Mouse (Mus musculus) lung, postnatal 36 days (tissue): ENCODE results near the gene Fcrl6.
A peak's percentile ranks its signal among the peaks of the same experiment; 100 is the strongest.

ENCODE experiments used
- DNase-seq: peaks from one replicate; pipeline ENCODE4 v3.0.0; 2022; ENCODE audit warnings: mixed read lengths

The Fcrl6 gene

DNA sequence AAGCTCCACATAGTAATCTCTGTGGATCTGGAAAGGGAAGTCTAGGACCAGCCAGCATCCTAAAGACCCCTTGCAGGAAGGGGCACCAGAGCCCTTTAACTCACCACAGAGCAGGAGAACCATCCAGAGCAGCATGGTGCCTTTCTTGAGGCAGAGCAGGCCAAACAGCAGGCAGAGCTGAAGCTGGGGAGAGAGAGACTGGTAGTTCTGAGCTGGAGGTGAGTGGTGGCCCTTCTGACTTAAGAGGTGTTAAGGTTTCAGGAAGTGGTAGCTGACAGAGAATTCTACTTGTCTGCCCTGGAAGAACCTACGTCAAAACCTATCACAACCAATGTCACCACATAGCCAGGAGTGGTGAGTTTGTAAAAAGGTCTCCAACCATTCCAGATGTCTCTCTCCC is at the start of gene Fcrl6:
TSS of gene Fcrl6 (minus strand) at position 226 of the 400 bp plus-strand sequence.
- no peak for DNase-seq

DNA sequence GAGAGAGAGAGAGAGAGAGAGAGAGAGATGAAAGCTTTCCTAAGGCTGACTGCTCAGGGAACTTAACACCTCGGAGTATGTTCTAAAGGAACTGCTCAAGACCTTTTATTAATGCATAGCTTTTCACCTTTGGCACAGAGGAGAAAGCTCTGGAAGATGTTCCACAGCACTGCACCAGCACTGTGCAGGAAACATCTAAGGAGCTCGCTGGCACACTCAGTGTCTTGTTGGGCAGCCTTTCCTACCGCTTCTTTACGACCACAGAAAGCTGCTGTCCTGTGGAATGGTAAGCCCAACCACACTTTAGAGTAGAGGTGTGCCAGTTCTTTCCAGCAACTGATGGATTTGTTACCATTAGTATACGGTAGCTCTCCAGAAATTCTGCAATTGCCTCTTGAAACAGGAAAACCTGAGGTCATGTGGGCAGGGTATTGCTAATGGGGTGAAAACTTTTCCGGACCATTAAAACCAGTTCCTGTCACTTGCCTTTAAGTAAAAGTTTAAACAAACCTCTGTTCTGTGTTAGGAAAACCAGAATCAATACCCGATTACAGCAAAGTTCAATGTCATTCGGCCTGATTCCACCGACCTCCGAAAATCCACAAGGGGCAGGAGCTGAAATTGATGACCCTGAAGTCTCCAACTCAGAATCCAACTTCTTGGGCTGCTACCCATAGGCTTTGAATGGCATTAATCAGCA is 49.1 kb upstream of the Fcrl6 start:
- DNase-seq, result no peak

DNA sequence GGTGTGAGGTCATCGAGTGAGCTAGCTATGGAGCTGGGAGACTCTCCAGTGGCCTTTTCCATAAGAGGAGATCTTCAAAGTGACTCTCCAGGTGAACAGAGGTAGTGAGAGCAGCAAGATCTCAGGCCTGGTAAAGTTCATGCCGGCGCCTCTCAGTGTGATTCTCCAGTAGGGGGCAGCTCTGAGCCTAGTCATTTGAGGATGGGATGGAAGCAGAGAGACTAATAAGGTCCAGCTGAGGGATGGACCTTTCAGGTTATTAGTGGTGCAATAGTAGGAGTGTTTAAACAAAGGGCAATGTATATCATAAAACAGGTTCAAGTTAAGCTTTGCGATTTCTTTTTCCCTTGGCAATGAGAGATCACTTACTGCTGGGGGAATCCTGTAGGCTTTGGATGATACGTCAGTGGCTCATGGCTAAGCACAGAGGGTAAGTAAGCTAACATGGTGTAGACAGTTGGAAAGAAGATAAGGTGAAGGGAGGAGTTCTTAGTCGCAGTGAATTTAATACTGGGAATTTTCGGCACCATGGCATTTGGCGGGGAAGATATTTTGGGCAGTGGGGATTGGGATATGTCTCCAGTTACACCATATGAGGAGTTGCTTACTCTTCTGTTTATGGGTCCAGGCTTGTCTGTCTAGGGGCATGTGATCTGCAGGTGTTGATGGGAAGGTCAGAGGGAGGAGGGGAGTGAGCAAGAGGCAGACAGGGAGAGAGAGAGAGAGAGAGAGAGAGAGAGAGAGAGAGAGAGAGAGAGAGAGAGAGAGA is 48.4 kb upstream of the Fcrl6 start:
- DNase-seq, result peak; percentile 66

DNA sequence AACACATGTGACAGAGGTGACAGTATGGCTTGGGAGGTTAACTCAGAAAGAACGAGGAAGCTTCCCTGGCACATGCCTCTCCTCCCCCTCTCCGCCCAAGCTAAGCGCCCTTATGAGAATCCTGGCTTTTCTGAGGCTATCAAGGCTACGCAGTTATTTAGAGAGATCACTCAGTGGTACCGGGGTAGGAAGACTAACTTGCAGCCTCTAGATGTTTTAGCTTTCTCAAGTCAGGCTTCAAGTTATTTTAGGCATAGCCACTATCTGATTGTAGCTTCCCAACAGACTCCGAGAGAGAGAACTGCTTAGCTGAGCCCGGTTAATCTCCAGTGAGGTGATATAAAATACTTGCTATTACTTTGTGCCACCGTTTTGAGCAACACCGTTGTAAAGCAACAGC is 47.0 kb upstream of the Fcrl6 start:
- DNase-seq, result no peak

DNA sequence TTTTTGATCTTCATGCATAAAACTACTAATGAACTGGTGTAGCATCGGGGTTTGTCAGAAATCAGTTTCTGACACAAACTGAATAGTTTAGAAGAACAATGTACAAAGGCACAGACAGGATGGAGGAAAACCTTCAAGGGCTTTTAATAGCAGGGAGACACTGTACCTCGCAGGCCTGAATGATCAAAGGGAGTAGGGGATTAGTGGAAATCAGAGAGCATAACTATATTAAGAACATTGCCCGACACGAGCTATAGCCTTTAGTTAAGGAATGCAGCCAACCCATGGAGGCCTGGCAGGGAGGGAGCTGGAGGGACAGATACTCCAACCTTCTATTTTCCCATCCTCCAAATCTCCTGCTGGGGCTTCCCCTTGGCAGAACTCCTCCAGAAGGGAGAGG is 44.9 kb upstream of the Fcrl6 start:
- no peak for DNase-seq

DNA sequence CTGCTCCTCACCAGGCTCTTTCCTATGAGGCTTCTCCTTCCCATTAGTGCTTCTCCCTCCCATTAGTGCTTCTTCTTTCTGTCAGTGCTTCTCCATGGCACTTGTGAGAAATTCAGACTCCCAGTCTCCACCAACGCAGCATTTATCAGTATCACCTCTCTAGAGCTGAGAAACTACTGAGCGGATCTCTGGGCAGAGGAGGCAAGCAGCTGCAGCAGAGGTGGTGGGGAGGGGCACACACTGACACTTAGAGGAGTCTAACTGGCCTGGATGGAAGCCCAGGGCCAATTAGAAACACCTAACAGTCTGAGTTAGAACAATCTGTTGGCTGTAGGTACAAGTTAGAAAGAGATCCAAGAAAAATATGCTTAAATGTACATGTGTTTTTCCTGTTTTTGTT is 36.4 kb upstream of the Fcrl6 start:
- DNase-seq, result peak; percentile 56

DNA sequence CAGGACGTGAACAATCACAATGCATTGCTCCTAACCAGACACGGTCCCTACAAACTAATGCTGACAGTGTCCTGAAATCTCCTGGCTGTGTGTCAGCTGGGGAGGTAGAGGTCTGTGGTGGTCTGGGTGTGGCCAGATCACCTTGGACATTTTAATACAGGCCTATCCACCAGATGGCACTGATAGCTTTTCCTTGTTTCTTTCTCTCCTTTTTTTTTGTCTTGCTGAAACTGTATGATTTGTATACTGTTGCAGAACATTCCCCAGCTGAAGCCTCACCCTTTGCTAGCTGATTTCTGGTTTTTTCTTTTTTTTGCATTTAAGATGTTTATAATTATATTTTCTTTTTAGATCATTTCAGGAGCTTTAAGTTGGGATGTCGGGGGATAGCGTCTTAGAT is 35.5 kb upstream of the Fcrl6 start:
- DNase-seq, result no peak

DNA sequence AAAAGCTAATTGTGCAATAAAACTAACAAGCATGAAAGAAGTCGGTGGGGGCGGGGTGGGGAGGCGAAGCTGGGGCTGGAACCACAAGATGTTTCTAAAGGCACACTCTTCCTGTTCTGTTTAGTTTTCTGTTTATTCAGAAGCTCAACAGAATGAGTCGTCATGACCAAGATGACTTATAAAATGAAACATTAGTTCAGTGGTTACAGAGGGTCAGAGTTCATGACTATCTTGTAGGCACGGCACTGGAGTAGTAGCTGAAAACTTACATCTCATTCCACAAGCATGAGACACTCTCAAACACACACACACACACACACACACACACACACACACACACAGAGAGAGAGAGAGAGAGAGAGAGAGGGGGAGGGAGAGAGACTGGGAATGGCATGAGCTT is 33.9 kb upstream of the Fcrl6 start:
- no peak for DNase-seq

DNA sequence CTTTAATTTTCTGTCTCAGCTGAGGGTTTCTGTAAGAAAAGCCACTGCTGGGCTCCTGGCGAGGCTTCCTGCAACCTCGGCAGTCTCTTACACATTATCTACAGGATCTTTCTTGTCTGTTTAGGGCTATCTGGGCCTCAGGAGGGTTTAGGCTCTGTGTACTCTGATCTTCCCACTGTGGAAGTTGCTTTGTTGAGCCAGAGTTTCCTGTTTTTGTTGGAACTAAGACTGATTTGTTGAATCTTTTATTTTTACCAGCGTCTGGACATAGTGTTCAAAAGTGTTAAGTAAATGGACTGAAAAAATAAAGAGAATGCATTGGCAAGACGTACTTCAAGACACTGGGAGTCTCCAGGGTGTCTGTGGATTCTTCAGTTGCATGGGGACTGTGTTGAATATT is 32.9 kb upstream of the Fcrl6 start:
- peak; percentile 67 for DNase-seq

DNA sequence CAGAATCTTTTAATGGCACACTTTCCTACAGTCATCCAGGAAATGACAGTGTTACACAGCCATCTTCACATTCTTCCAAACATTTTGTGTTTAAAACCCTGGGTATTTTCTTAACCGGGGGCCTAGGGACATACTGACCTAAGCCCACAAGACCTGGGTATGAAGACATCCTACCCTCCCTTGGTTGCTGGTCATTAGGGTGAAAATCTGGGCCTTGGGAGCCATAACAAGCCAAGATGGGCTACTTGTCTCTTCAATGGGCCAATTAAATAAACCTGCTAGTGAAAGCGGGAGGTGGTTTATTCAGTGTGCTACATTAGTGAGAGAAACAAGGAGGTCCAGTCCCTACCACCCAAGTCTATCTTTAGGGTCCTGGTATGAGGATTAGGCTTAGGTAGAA is 31.8 kb upstream of the Fcrl6 start:
- DNase-seq, result no peak

DNA sequence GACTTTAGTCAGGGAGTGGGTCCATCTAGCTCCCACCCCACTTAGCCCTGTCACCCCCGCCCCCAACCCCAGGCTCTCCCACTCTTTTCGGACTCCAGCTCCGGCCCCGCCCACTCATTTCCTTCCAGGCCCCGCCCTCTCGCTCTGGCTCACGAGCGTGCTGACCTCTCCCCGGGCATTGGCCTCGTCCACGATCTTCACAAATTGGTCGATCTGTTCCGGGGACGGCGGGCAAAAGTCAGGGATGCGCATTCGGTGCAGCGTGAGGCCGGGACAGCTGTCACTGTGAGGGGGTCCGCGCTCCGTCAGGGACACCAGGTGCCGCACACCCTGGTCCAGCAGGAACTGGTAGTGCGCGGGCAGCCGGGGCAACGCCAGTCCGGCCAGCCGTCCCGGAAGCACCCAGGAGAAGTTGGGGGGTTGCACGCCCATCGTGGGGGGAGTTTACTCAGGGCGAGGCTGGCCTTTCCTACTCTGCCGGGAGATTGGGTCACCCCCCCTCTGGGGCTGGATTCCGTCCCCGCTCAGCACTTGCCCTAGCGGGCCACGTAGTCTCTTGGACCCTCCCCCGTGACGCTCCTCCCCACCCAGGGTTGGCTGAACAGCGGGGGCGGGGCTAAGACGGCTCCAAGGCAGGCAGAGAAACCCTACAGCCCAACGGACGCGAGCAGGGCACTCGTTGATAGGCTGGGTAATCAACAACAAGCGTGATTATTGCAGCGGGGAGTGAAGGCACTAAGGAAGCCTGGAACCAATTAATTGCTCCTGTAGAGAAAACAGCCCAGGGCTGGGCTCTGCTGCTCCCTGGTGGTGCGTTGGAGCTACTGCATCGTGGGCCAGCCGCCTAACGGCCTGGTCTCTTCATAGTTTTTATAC is 30.3 kb upstream of the Fcrl6 start, which contains the start of gene Dusp23:
TSS of gene Dusp23 (minus strand) at position 512 of the 876 bp plus-strand sequence.
- DNase-seq, result peak; percentile 99

DNA sequence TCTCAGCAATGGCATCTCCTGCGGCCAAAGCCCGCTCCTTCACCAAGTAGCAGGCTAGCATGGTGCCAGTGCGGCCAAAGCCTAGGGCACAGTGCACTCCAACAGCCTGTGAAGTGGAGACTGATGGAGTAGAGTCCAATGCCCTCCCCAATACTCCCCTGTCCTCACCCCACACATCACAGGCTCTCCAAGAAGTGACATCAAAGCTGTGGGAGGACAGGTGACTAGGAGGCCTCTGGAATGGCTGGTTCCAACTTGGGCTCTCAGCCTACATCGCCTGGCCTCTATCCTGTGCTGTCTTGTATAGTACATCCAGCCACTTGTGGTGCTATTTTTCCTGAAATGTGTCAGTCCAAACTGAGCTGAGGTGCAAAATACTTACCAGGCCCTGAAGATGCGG is 29.4 kb upstream of the Fcrl6 start:
- no peak for DNase-seq

DNA sequence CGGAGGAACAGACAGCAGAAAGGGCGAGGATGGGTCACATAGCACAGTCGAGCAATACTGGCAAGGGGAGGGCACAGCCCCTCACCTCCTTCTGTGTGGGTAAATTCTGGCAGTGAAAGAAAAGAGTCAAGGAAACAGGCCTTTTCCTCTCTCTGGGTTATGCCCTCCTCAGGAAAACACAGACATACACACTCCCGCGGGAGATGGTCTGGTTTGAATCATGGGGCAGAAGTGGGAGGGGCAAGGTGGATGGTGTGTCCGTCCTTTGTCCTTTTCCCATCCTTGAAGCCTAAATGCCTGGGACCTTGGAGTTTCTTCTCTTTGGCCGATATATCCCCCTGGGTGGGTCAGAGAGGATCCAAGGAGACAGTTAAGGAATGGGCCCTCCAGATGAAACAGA is 27.5 kb upstream of the Fcrl6 start:
- DNase-seq, result no peak

DNA sequence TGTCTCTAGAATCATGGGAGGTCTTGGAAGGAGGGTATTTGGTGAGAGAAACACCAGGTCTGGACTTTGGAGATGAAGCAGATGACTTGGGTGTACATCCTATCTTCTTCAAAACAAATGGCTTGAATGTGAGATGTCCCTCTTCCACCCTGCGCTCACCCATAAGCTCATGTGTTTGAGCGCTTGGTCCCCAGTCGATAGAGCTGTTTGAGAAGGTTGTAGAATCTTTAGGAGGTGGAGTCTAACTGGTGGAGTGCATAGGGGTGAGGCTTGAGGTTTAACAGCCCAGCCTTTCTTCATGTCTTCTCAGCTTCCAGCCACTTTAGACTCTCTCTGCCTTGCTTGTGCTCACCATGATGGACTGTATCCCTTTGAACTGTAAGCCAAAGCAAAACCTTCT is 24.0 kb upstream of the Fcrl6 start:
- DNase-seq, result no peak

DNA sequence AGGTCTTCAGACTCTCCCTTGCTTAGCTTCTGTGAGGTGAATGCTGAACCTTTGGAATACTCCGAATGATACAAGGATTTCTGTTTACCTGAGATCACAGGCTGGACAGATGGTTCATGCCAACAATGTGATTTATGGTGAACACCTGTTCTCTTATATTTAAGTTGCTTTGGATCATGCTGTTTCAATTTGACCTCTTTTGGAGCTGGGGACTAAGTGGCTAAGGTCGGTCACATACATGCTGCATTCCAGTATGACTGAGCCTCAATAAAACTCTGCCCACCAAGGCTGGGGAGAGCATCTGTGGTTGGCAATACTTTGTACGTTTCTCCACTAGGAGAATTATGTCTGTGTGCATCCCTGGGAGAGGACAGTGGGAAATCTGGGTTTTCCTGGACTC is 21.7 kb upstream of the Fcrl6 start:
- no peak for DNase-seq

DNA sequence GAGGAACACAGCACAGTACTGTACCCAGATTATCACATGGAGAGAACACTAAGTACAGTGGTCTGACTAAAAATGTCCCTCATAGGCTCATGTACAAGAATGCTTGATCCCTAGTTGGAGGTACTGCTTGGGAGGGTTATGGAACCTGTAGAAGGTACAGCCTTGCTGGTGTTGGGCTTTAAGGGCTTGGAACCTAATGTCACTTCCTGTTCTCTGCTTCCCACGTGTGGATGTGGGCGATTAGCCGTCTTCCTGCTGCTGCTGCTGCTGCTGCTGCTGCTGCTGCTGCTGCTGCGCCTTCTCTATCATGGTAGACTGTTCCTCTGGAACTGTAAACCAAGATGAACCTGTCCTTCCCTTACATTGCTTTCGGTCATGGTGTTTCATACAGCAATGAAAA is 21.2 kb upstream of the Fcrl6 start:
- no peak for DNase-seq

DNA sequence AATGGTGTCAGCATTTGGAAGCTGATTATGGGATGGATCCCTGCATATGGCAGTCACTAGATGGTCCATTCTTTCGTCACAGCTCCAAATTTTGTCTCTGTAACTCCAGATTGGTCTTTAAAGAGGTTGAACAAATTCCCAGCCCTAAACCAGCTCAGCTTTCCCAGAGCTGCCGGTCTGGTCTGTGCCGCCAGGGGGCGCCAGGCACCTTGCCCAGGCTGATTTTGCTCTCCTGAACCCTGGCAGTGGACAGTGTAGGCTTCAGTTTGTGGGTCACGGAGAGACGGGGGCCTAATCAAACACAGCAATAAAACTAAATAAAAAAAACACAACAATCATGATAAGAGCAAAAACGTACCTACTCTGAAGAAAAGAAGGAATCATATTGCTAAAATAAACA is 16.9 kb upstream of the Fcrl6 start:
- peak; percentile 84 for DNase-seq

DNA sequence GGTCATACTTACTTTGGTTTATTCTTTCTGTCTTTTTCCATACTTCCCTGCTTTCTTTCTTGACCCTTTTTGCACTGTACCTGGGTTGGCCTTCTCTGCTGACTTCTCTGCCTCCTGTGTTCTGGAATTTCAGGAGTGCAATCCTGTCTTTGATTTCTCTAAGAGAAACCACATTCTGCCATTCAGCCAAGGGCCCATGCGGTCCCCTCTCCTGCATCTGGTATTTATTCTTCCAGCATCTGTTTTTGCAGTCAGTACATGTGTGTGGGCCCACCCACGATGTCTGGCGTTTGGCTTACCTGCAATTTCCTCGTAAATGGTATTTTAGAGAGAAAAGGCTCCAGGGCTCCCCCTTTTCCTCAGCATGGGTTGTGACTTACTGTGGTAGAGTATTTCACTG is 15.8 kb upstream of the Fcrl6 start:
- no peak for DNase-seq

DNA sequence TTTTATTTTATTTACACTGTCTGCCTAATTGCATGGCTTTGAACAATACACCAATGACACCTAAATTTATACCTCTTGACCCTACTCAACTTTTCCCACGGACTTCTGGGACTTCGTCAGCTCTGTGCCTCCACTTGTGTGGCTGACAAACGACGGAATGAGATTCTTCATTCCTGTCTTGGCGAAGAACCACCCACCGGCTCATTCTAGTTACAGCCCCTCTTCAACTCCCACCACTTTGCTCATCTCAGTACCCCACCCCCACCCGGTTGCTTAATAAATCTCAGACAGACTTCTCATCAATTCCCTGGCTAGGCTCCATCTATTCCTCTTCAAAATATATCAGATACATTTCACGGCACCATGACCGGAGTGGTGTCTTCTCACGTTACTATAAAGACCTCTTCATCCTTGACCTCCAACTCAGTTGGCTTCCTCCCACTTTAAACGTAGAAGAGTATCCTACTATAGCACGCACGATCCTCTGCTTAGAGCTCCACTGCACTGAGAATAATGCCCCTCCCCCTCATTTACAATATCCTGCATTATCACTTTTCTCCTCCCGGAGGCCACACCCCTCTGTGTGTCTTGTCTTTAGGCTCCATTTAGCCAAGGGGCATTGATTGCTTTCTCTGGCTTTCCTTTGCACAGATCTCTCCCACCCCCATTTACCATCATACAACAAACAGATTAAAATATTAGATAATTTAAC is 15.2 kb upstream of the Fcrl6 start:
- DNase-seq, result no peak

DNA sequence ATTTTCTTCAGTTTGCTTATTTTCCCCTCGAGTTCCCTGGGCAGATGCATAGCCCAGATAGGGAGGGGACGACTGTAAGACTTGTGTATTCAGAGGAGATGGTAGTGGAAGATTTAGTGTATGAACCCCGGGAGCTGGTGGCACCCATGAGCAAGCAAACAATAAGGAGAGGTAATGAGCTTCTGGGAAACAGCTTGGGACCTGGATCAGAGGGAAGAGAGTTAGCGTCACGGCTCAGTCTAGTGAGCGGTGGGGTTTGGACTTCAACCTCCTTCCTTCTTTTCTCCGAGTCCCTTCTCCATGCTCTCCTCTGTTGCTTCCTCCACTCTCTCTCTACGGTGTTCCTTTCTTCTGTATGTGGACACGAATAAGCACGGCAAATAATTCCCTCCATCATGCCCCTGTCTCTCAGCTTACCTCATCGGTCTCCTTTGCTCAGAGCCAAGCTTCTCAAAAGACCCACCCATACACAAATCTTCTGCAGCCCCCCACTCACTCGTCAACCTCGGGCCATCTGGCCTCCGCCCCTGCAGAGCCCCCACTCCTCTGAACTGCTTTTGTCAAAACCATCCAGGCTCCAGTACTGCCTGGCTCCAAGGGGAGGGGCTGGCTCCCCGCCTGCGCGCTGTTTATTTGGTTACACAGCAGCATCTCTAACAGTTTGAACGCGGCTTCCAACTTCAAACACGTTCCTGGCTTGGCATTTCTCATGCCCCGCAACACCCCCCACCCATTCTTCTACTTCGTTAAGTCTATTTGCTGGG is 14.4 kb upstream of the Fcrl6 start:
- no peak for DNase-seq

DNA sequence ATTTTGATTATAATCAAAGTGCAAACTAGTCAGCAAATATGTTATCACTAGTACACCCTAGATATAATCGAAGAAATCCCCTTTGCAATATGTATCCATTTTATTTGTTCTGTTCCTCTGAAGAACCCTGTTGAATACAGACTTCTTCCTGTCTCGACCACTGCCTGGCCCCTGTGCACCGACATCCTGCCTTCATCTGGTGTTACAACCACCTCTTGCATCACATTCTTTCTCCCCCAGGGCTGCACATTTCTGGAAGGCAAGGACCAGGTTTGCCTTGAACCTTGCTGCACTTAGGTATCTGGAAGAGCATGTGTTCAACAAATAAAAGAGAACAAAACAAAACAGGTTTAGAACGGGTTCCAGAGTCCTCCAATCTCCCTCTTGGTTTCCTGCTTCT is 13.1 kb upstream of the Fcrl6 start:
- DNase-seq, result no peak

DNA sequence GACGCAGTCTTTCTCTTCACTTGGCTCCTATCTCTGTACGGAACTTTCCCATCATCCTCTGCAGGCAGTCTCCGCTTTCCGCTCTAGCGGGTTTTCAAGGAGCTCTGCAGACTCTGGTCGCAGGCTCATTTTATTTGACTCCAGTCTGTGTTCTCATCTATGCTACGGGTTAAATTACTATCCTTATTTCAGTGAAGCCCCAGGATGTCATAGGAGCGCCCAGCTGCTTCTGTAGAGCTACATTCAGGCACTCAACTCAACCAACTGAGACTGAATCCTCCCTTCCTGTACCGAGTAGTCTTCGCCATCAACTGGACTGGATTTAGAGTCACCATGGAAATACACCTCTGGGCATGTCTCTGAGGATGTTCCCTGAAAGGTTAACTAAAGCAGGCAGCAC is 12.3 kb upstream of the Fcrl6 start:
- DNase-seq, result no peak
